Mouse (Mus musculus) heart, postnatal 14 days (tissue): ENCODE measurements around the gene Tlk1. TPM values are rescaled to one million over a fixed set of nuclear protein-coding genes. Genes with fewer than 3 reads are reported as not detected.

ENCODE experiments used
- DNase-seq, 2 experiments: peaks; one replicate each; pipeline ENCODE4 v3.0.0; 2021 to 2022
- intact Hi-C: fragments of 180-260 bp; cut with DNase I; formaldehyde crosslinking; loops from one replicate; pipeline ENCODE4 v1.15.1; 2025
- long read RNA-seq, 2 experiments: library from polyadenylated mRNA; stranded (forward); transcript quantifications; one replicate each; pipeline ENCODE4 v2.0.0; 2021
- total RNA-seq, 2 experiments: library from RNA; stranded (reverse); gene quantifications; 2 replicates each; pipeline ENCODE4 v1.2.3; 2021

Gene Tlk1
- 10 to 100 TPM; 34.7 to 37.8 TPM for total RNA-seq
- long read RNA-seq, experiment 1, full-length matches to known transcripts: 22 of 37 reads
- long read RNA-seq, experiment 1, partial matches to known transcripts: 5 of 37 reads
- long read RNA-seq, experiment 1, other reads (novel, unspliced or antisense): 10 of 37 reads
- long read RNA-seq, experiment 2, full-length matches to known transcripts: 24 of 39 reads
- long read RNA-seq, experiment 2, partial matches to known transcripts: 3 of 39 reads
- long read RNA-seq, experiment 2, other reads (novel, unspliced or antisense): 12 of 39 reads

DNA sequence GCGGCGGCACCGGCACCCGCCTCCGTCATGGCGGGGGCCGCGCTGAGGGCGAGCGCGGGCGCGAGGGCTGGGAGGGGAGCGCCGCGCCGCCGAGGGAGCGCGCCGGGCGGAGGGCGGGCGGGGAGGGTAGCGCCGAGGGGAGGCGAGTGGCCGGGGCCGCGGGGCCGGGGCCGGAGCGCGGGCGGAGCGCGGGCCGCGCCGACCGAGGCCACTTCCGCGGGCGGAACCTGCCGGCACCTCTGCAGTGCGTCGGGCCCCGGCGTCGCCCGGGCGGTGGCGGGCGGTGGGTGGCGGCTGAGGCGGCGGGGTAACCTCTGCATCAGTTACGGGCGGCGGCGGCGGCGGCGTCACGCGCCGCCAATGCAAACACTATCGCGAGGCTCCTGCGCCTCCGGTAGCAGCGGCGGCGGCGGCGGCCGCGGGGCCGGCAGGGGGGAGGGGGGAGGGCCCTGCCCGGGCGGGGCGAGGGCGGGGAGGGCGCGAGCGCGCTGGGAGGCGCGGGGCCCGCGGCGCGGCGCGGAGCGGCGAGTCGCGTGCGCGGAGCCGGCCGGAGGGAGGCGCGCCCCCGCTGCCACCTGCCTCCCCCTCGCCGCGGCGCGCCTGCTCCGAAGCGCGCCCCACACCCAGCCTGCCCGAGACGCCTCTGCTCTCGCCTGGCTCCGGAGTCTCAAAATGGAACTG lies at the start of gene Tlk1:
Gene Tlk1 (minus strand): TSS at position 358 of the 681 bp plus-strand sequence.
- DNase-seq: peak; percentile 86 to 90
- intact Hi-C loops: loop anchor here (2.0 to 5.0 kb wide), 4 partner anchors 45 to 215 kb away; no protein-coding TSS in a partner anchor

DNA sequence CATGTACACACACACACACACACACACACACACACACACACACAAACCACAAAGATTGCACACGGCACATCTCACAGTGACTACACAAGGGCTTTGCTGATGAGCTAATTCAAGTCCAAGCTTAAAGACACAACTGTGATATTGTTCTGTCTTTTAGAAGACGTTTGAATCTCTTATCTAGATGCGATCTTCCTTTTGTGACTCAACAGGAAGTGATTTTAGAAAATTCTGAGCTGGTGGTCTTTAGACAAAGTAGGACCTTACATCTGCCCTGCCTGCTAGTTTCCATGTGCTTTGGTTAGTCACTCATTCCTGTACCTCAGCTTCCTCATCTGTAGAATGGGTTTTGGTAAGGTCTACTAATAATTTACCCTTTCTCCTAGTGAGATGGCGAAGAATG lies 49.6 kb upstream of the Tlk1 start:
- intact Hi-C loops: no loop called here
- no peak for DNase-seq

DNA sequence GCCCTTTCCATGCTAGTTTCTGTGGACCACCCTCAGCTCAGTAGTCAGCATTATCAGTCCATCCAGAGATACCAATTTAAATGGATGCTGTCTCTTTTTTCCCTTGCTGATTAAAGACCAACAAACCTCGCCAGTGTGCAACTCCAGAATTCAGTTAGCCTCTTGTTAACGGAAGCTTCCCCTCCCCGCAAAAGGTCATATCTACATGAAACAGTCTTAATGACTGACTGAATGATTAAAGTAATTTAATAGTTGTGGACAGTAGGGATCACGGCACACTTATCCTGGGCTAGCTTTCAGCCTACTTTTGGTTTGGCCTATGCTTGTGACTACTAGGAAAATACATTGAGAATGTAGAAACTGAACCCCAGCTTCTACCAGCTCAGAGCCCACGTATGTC lies 47.6 kb upstream of the Tlk1 start:
- intact Hi-C loops: no loop called here
- DNase-seq: no peak

DNA sequence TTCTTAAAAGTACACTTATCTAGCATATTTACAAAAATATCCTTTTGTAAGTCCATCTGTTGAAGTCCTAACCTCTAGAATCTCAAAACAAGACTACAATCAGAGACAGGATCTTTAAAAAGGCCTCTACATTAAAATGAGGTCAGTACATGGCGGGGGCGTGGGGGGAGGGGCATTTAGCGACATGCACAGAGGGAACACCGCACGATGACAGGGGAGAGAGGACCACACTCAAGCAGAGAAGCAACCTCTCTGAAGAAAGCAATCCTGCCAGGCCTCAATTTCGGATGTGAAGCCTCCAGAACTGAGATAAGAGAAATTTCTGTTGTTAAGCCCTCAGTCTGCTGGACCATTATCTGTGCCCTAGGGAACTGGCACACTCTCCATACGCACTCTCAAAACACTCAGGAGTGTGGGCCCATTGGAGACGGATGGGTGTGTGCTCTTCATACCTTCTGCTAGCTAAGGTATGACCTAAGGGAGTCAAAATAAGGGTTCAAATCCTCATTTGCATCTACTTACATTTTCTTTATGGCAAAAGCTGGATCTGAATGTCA lies 46.0 kb upstream of the Tlk1 start:
- DNase-seq: no peak
- intact Hi-C loops: no loop called here

DNA sequence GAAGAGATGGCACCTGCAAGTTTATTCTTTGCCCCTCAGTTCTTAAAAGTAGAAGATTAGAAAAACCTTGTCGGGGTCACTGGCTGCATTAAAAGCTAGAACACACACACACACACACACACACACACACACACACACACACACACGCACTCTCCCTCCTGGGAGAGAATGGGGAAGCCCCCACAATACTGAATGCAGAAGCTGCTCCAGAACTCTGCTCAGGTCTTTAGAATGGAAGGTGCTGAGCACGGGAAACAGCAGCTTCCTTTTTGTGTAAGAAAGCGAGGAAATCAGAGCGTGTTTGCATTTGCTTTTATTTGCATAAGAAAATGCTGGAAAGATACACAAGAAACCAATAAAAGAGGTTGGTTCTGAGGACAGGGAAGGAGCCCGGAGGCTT lies 45.3 kb upstream of the Tlk1 start:
- intact Hi-C loops: no loop called here
- DNase-seq: no peak

DNA sequence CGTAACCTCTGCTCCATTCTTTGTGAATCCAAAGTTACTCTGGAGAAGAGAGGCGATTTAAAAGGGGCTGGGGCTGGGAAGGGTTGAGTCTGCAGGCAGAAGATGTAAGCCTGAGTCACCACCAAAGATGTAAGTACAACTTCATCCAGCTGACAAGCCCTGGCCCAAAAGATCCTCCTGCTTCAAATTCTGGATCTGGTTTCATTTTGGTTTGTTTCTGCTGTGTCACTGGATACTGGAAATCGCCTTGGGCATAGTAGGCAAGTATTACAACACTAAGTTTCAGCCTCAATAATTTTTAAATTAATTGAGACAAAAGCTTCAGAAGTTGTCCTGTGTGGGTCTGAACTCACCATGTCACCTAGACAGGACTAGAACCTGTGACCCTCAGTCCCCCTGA lies 43.6 kb upstream of the Tlk1 start:
- intact Hi-C loops: no loop called here
- DNase-seq: no peak

DNA sequence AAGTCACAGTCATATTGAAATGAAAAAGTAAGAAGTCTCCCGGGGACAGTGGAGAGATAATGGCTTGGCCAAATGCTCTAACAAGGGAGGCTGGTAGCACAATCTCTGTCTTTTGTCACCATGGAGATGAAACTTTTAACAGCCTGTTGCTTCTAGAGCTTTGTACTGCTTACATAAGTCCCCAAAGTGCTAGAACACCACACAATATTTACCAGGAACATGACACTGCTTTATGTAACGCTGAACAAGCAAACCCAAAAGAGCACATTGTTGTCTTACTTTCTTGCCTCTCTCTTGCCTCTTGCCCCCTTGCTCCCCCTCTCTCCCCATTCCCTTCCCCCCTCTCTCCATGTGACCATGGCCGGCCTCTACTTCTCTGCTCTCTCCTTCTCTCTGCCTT lies 41.7 kb upstream of the Tlk1 start:
- intact Hi-C loops: no loop called here
- no peak for DNase-seq

DNA sequence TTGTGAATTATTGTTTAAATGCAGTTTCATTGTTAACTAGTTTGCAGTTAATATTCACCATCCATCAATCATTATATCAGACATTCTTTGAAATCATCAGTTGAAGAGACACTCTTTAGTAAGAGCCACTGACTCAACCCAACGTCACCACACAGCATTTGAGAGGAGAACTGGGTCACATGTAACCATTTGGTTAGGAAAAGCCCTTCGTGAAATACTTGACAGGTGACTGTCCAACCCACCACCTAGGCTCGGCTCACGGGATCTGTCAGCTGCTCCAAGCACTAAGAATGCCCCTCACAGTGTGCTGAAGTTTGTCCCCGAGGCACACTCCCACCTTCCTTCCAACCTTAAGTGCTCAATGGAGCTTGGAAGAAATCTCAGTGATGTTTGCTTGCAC lies 37.4 kb upstream of the Tlk1 start:
- intact Hi-C loops: no loop called here
- DNase-seq: no peak

DNA sequence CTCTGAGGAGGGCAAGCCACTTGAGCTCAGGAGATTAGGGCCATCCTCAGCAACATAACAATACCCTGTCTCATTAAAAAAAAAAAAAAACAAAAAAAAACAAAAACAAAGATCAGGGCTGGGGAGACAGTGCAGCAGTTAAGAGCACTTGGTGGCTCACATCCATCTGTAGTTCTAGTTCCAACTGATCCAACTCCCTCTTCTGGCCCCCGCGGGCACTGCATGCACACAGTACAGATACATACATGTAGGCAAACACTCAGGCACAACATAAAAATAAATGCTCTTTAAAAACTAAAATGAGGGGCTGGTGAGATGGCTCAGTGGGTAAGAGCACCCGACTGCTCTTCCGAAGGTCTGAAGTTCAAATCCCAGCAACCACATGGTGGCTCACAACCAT lies 34.2 kb upstream of the Tlk1 start:
- intact Hi-C loops: no loop called here
- no peak for DNase-seq

DNA sequence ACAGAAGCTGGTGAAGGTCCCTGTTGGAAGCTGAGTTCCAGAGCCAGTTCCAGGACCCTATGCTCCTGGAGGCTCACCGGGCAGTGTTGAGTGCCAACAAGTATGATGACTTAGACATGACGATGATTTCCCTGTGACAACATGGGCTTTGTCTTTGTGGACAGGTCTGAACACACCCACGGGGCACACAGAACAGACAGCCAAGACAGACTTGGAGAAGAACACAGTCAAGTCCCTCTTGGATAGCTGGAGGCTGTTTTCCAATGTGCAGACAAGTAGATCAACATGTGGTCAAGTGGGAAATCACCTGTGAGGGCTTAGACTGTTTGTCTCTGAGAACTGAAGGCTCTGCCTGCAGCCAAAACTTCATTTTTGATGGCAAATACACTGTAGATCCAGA lies 31.4 kb upstream of the Tlk1 start:
- no peak for DNase-seq
- intact Hi-C loops: no loop called here

DNA sequence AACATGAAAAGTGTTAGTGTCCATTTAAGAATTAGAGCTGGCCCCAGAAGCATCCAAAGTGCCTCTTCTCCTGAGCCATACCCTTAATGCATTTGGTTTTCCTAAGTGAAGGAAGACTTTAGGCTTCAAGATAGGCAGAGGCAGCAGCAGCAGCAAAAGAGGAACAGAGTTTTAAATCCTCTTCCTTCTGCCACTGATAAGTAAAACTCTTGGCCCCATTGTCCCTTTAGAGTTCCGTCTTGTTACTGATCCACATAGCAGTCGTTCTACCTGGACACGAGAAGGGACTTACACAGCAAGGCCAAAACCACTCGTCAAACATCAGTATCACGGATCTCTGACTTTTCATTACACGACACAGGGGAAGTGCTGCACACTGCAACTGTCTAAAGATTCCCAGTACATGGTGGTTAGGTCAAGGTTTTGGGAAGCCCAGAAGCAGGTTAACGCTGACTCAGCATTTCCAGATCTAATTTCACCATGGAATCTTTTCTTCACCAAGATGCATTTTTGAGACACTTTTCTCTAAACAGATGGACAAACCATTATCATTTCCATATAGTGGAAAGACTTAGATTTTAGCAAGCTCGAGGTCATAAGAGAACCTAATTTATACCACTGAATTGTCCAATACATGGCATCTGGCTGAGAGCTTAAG lies 28.8 kb upstream of the Tlk1 start:
- no peak for DNase-seq
- intact Hi-C loops: no loop called here

DNA sequence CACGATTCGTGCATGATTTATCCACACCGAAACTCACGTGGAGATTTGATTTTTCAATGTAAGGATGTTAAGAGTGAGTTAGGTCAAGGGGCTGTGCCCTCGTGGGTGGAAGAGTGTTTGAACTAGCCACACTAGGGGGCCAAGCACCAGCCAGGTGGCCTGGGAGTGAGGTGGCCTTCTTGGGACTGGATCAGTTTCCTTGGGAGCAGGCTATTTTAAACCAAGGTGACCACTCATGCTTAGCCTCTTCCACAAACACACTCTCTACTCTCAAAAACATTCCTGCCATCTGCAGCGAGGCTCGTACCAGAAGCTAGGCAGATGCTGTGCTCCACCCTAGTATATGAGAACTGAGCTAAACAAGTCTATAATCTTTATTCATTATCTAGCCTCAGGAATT lies 27.8 kb upstream of the Tlk1 start:
- DNase-seq: no peak
- intact Hi-C loops: no loop called here

DNA sequence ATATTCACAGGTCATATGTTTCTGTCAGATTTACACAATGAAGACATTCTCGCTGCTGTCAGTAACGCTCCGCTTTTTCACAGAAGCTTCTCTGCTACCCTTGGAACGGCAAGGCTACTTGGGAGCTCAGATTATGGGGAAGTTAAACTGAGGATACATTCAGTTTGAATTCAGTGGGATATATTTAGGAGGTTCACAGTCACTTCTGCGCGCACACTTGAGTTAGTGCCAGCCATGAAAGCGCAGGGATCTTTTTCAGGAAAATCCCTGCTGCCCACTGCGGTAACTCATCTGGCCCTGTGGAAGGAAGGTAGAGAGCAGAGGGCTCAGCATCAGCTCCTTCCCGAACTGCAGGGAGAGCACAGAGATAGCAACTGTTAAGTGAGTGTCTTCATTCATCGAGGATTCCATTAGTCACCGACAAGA lies 27.3 kb upstream of the Tlk1 start:
- intact Hi-C loops: no loop called here
- no peak for DNase-seq

DNA sequence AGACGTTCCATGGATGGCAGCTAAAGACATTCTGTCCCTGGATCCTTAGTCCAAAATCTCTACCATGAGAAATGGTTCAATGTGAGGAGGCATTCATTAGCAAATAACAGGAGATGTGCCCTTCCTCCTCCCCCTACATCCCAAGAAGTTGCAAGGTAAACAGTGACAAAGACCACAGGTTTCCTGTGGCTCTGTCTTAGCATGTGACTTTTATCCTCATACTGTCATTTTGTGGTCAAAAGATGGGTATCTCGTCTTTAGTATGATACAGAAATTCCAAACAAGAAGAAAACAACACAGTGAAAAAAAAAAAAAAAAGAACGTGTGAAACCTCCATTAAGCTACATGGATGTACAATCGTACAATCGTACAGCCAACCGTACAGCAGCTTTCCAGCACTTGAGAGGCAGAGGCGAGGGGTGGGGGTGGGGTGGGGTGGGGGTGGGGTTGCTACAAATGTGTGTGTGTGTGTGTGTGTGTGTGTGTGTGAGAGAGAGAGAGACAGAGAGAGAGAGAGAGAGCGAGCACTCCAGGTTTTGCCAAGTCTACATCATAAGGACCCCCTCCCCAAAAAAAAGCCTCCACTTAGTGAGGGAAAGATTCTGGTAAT lies 26.8 kb upstream of the Tlk1 start:
- intact Hi-C loops: no loop called here
- no peak for DNase-seq

DNA sequence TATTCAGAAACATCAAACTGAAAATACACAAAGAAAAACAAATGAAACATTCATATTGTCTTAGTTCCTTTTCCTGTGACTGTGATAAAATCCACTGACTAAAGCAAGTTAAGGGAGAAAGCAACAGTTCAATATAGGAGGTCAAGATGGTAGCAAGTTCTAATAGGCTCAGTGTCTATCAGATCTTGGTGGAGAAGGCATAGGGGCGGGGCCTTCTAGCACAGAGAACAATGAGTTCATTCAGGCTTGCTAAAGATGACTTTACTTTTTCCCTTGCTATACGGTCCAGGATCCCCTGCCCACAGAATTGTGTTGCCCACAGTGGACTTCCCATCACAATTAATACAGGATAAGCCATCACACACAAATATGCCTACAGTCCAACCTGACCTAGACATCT lies 20.3 kb upstream of the Tlk1 start:
- intact Hi-C loops: no loop called here
- no peak for DNase-seq

DNA sequence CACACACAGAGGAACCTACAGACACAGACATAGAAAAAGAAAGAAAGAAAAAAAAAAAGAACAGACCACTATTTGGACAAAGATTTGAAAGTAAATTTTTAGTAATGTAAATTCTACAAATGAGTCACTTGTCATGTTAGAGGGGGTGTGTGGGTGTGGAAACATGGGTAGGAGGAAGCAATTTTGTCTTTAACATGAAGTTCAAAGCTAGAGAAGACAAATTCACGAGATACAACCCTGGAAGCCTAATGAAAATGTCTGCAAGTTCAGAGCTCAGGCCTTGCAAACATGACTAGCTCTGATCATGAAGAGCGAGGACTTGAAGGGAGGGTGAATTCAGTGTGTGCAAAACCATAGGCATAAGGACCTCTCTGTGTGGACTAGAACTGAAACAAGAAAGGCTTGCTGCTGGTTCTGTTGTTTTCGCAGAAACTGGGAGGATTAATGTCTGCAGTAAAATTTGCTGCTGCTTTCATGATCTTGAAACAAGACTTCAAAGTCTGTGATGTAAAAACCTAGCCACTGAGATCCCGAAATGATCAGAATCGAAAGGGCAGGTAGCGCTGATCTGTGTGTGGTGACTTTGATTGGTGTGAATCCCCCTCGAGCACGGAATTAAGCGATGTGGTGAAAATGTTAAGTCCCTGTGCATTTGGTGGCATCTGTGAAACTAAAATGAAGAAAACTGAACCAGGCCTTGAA lies 19.3 kb upstream of the Tlk1 start:
- no peak for DNase-seq
- intact Hi-C loops: no loop called here

DNA sequence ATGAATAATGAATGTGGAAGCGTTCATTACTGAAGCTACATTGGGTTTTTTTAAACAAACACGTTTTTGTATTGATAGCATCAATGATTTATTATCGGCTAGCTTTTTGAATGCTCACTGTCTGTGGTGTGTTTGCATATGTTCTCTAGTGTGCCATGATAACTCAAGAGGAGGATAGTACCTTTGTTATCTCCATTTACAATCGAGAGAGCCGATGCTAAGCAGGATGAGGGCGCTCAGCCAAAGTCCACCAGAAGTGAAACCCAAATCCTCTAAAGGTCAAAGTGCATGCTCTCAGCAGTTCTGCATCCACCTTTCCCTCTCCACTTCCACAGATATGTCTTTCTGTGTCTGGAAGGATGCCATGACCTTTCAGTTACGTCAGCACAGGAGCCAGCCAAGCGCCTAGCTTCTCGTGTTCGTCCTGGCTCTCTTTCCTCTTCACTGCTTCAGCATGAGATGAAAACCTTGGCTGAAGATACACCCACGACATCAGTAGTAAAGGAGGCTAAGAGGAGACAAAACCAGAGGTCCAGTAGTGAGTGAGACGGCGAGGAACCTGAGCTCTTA lies 16.6 kb upstream of the Tlk1 start:
- intact Hi-C loops: no loop called here
- DNase-seq: no peak

DNA sequence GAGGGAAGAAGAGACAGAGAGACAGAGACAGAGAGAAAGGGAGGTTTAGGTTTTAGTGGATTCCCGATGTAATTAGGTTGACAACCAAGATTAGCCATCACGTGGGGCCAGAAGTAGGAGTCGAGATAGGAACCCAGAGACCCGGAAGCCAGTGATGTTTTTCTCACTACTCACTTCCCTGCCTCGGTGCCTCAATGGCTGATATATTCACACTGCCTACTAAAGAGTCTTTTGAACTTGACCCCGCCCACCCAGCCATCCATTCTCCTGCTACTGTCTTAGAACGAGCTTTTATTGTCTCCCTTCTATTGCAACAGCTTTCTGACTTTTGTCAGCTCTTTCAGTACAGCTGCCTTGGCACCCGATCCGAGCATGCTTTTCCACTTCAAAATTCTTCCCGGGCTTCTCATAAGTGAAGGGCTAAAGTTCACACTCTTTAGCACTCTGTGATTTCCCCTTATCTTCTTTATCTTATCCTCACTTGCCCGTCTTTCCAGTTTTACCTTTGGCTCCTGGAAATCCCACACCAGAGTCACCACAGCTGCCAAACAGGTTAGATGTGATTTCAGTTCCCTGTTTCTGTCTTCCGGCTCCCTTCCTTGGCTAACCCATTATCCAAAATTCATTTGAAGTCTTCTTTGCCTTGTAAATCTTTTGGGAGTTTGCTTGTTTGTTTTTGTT lies 13.1 kb upstream of the Tlk1 start:
- no peak for DNase-seq
- intact Hi-C loops: no loop called here

DNA sequence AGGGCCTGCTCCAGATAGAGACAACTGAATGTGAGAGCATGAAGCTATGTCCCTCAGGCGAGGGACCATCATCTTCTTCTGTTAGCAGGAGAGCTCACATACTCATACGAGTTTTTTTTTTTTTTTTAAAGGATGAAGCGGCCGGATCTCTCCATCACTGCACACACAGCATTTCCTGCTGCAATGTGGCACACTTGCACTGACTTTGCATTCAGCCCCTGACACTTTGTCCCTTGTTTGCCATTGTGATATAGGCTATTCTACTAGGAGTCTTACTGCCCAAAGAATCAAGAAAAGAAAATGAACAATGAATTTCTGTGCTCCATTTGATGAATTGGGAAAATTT lies 10.8 kb upstream of the Tlk1 start:
- intact Hi-C loops: no loop called here
- no peak for DNase-seq
